Mouse (Mus musculus): ENCODE measurements around the gene Sun3.

DNA sequence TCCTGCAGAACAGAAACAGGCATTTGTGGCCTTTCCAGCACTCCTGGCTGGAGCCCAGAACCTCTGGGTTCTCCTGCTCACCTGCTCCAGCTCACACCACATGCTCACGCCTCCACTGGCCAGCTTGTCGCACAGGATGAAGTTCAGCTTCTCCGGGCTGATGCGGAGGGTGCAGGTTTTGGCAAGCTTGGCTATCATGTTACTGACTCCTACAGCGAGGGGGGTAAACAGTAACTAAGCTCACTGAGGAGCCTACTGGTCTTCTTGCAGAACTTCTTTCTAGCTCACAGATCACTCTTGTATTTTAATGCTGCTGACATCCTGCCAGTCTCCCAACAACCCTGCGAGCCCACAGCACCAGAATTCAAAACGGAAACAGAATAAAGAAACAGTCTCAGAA lies 38.4 kb downstream of the Sun3 start:
- TF ChIP-seq CTCF (IDR thresholded peaks at IDR 0.05; ENCODE audit: low read depth): no peak
- no peak for TF ChIP-seq EP300 (IDR thresholded peaks at IDR 0.05; ENCODE audit: low read depth)

All from liver, postnatal 0 days (tissue).